Mouse (Mus musculus): Measurements from ENCODE around the gene M6pr.

GRCm38 (mm10) chr6:122302661-122303060 is 5.9 kb upstream of the M6pr start:
- no peak for TF ChIP-seq HCFC1 (IDR thresholded peaks at IDR 0.05; ENCODE audit: borderline replicate concordance, insufficient read depth, low read length)
- no peak for TF ChIP-seq MAFK (IDR thresholded peaks at IDR 0.05; ENCODE audit: insufficient read depth, low read depth, low read length)
- TF ChIP-seq ZC3H11A (IDR thresholded peaks at IDR 0.05; ENCODE audit: borderline replicate concordance, low read depth, low read length): no peak
- no peak for TF ChIP-seq ZNF384 (IDR thresholded peaks at IDR 0.05; ENCODE audit: low read depth, low read length)

All from ES-E14 (cell line).